Mouse (Mus musculus) left cerebral cortex, adult 8-10 months (tissue): ENCODE data around the gene Zfp580. TPM values are rescaled to one million over a fixed set of nuclear protein-coding genes. Genes with fewer than 3 reads are reported as not detected.
"Not testable (repeated sequence)": the region's sequence is repeated elsewhere in the genome, so short reads cannot be mapped to it uniquely, and the experiment has no call there.

ENCODE experiments used
- DNase-seq, 2 experiments: peaks; one replicate each; pipeline ENCODE4 v3.0.0; 2022; ENCODE audit warnings: low spot score in 2 of 2
- total RNA-seq, 4 experiments: library from RNA; stranded (reverse); gene quantifications; 2 replicates each; pipeline ENCODE4 v1.2.4; 2022

Gene Zfp580
- total RNA-seq, 4 experiments from 2014 or later = 25.2 to 31.7 (median 27.2) TPM

- no peak for DNase-seq
These were observed 11.1 kb downstream of the Zfp580 start for GRCm38 (mm10) chr7:5062360-5063001.

GRCm38 (mm10) chr7:5064886-5065285 is 13.5 kb downstream of the Zfp580 start:
- no peak for DNase-seq

GRCm38 (mm10) chr7:5073586-5073985 is 22.2 kb downstream of the Zfp580 start:
- no peak for DNase-seq

- no peak for DNase-seq
These were observed 23.6 kb downstream of the Zfp580 start for GRCm38 (mm10) chr7:5074984-5075383.

GRCm38 (mm10) chr7:5076931-5077330 is 25.6 kb downstream of the Zfp580 start:
- DNase-seq = no peak

GRCm38 (mm10) chr7:5079365-5080009 is 28.1 kb downstream of the Zfp580 start:
- not testable (repeated sequence) for DNase-seq

- peak; percentile 91 to 95 for DNase-seq
These were observed 28.8 kb downstream of the Zfp580 start, which contains the start of gene Epn1 for GRCm38 (mm10) chr7:5080010-5080751. Gene Epn1, plus strand, starts transcription at chr7:5080235.

GRCm38 (mm10) chr7:5080815-5081214 is 29.5 kb downstream of the Zfp580 start:
- no peak for DNase-seq

GRCm38 (mm10) chr7:5081241-5081640 is 29.9 kb downstream of the Zfp580 start:
- no peak for DNase-seq

GRCm38 (mm10) chr7:5081939-5082338 is 30.6 kb downstream of the Zfp580 start:
- no peak for DNase-seq

- no peak for DNase-seq
These were observed 32.2 kb downstream of the Zfp580 start for GRCm38 (mm10) chr7:5083325-5084105.

GRCm38 (mm10) chr7:5085512-5085911 is 34.2 kb downstream of the Zfp580 start:
- no peak for DNase-seq

- no peak for DNase-seq
These were observed 35.6 kb downstream of the Zfp580 start for GRCm38 (mm10) chr7:5086921-5087440.

- no peak for DNase-seq
These were observed 36.5 kb downstream of the Zfp580 start for GRCm38 (mm10) chr7:5087886-5088285.

- DNase-seq = peak; percentile 28 to 74
These were observed 38.5 kb downstream of the Zfp580 start for GRCm38 (mm10) chr7:5089853-5090252.

- peak in 1 of 2 experiments; percentile 69 for DNase-seq
These were observed 39.8 kb downstream of the Zfp580 start for GRCm38 (mm10) chr7:5091008-5091728.

- no peak for DNase-seq
These were observed 41.0 kb downstream of the Zfp580 start for GRCm38 (mm10) chr7:5092381-5092780.

- DNase-seq = no peak
These were observed 41.6 kb downstream of the Zfp580 start for GRCm38 (mm10) chr7:5092831-5093510.

GRCm38 (mm10) chr7:5098769-5099168 is 47.4 kb downstream of the Zfp580 start:
- no peak for DNase-seq

GRCm38 (mm10) chr7:5099796-5100195 is 48.5 kb downstream of the Zfp580 start:
- DNase-seq = no peak
